Mouse (Mus musculus): ENCODE data around the gene Duox1. TPM values are rescaled to one million over a fixed set of nuclear protein-coding genes. Genes with fewer than 3 reads are reported as not detected.
A peak's percentile ranks its signal among the peaks of the same experiment; 100 is the strongest.
"Not testable (repeated sequence)": the region's sequence is repeated elsewhere in the genome, so short reads cannot be mapped to it uniquely, and the experiment has no call there.

Gene Duox1
- polyA plus RNA-seq, 1 experiment = 0.22 TPM

DNA sequence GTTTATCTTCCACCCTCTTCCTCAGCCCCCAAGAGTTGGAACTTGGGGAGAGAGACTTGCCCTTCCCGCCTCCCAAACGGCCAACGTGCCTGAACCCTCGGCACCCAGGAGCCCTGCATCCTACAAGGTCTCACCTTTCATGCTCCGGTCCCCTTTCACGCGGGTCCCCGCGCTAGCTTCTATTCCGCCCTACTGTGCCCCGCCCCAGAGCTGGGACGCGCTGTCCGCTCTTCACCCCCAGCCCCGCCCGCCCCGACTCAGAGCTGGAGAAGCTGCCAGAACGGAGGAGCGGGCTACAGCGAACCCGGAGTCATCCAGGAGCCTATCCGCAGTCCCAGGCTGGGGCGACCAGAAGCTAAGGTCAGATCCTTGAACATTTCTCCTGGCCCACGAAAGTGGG, 1.9 kb upstream of the Duox1 start, which contains the start of gene Duoxa1:
Gene Duoxa1 (minus strand): TSS at position 195 of the 400 bp plus-strand sequence.
- TF ChIP-seq POLR2A (IDR thresholded peaks at IDR 0.05; ENCODE audit: borderline replicate concordance, extremely low read depth, insufficient read depth, insufficient read length, poor library complexity, severe bottlenecking) (no peak), CTCF (IDR thresholded peaks at IDR 0.05; ENCODE audit: borderline replicate concordance, extremely low read depth, insufficient read depth, insufficient read length) (no peak)
- no peak for DNase-seq (ENCODE audit: low read depth)

DNA sequence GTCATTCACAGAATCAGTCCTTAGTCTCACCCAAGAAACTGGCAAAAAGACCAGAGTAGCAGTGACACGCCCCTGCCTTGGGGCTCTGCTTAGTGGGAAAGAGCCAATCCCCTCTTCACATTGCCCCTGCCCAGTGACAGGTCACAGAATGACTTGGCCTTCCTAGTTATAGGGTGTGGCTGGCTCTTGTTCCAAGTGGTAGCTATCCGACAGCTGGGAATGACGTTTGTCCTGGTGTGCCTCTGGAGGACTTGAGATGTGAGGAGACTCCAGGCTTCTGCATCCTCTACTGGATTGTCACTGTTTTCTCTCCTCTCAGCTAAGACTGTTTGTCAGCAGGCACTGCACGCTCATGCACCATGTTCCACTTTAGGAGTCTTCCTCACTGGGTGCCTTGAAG, 1.9 kb downstream of the Duox1 start:
- no peak for TF ChIP-seq POLR2A (IDR thresholded peaks at IDR 0.05; ENCODE audit: borderline replicate concordance, extremely low read depth, insufficient read depth, insufficient read length, poor library complexity, severe bottlenecking)
- no peak for TF ChIP-seq CTCF (IDR thresholded peaks at IDR 0.05; ENCODE audit: borderline replicate concordance, extremely low read depth, insufficient read depth, insufficient read length)
- no peak for DNase-seq (ENCODE audit: low read depth)

DNA sequence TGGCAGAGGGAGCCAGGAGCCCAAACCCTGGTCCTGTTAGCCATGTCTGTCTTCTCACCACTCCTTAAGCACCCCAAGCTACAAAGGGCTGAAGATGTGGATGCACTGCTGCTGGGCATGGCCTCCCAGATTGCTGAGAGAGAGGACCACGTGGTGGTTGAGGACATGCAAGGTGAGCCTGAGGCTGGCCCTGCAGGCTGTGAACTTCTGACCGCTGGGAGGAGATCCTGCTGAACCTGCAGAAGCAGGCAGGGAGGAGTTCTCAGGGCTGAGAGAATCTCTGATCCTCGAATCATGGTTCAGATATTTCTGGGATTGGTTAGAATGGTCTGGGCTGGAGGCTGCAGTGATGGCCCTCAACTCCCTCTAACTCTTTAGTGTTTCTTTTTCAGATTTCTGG, 8.5 kb downstream of the Duox1 start:
- DNase-seq (ENCODE audit: low read depth) = no peak
- TF ChIP-seq POLR2A (IDR thresholded peaks at IDR 0.05; ENCODE audit: borderline replicate concordance, extremely low read depth, insufficient read depth, insufficient read length, poor library complexity, severe bottlenecking) (no peak), CTCF (IDR thresholded peaks at IDR 0.05; ENCODE audit: borderline replicate concordance, extremely low read depth, insufficient read depth, insufficient read length) (no peak)

DNA sequence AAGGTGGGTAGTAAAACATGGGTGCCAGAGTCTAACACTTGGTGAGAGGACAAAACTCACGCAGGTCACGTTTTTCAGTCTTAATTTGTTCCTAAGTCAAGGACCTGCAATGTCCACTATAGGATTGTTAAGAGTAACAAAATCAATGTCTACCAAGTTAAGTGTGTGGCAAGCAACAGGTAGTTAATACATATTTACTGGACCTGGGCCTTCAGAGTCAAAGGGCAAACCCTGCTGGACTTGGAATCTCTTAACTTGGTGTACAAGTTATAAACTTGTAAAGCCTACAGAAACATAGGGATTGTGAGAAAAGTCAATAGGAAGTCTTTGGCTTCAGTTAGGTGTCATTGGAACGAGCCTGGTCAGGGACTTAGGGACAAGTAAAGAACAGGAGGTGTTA, 9.1 kb downstream of the Duox1 start:
- TF ChIP-seq CTCF (IDR thresholded peaks at IDR 0.05; ENCODE audit: borderline replicate concordance, extremely low read depth, insufficient read depth, insufficient read length) = no peak
- TF ChIP-seq POLR2A (IDR thresholded peaks at IDR 0.05; ENCODE audit: borderline replicate concordance, extremely low read depth, insufficient read depth, insufficient read length, poor library complexity, severe bottlenecking) = no peak
- DNase-seq (ENCODE audit: low read depth) = no peak

DNA sequence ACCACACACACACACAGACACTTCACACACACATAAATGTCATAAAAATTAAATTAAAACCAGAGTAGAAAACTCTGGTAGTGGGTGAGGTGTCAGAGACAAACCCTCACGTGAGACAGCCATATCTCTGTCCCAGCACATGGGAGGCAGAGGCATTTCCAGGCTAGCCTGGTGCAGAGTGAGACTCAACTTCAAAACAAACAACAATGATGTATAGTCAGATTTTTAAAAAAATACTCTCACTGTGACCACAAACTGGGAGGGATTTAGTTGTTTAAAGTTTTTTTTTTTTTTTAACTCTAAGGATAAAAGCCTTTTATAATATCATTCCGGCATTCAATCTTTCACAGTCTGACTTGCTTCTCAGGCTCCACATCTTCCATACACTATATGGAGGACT, 9.9 kb downstream of the Duox1 start:
- no peak for DNase-seq (ENCODE audit: low read depth)

DNA sequence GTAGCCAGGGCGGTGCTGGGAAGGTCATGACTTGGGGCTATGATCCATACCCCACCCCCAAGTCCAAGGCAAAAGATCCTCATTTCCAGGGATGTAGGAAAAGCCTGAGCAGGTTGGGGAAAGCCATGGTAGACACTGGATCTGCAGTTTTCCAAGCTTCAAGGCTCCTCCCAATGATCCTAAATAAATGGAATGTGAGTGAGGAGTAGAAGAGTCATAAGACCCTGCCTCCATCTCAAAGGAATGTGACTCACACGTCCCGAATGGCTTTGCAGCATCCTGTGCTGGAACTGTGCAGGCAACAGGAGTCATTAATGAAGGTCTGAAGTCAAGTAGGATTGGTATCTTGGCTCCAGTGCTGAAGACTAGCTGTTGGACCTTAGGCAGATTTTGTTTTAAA, 12.5 kb downstream of the Duox1 start:
- DNase-seq (ENCODE audit: low read depth) = no peak
- TF ChIP-seq POLR2A (IDR thresholded peaks at IDR 0.05; ENCODE audit: borderline replicate concordance, extremely low read depth, insufficient read depth, insufficient read length, poor library complexity, severe bottlenecking) (no peak), CTCF (IDR thresholded peaks at IDR 0.05; ENCODE audit: borderline replicate concordance, extremely low read depth, insufficient read depth, insufficient read length) (no peak)

More for the DNA sequence above, 9.9 kb downstream of the Duox1 start:
- no peak for TF ChIP-seq CTCF (IDR thresholded peaks at IDR 0.05; ENCODE audit: borderline replicate concordance, extremely low read depth, insufficient read depth, insufficient read length)
- TF ChIP-seq POLR2A (IDR thresholded peaks at IDR 0.05; ENCODE audit: borderline replicate concordance, extremely low read depth, insufficient read depth, insufficient read length, poor library complexity, severe bottlenecking) = no peak

DNA sequence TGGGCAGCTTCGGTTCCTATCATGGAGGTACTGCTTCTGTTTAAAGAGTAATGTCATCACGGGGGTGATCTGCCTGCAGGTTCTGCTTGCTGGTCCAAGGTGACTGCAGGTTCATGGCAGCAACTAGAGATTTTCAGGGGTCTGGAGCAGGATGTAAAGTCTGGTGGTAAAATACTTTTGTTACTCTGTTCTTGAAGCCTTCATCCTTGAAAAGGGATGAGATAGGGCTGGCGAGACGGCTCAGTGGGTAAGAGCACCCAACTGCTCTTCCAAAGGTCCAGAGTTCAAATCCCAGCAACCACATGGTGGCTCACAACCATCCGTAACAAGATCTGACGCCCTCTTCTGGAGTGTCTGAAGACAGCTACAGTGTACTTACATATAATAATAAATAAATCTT, 14.8 kb downstream of the Duox1 start:
- not testable (repeated sequence) for DNase-seq (ENCODE audit: low read depth)

DNA sequence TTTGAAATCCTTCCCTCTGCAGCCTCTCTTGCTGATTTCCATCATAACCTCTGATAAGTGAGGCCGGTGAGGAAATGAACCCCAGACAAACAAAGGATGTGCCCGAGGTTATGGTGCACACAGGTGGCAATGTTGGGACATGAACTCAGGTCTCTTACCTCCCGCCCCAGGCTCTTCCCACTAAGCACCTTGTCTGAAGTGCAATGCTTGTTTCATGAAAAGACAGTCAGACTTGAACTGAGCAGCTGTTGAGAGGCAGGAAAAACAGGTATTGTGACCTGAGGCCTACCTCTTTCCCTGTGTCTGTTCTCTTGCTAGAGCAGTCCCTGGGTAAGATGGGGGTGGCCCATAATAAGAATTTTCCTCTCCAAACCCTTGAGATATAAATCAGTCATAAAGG, 16.8 kb downstream of the Duox1 start:
- no peak for DNase-seq (ENCODE audit: low read depth)
- TF ChIP-seq CTCF (IDR thresholded peaks at IDR 0.05; ENCODE audit: borderline replicate concordance, extremely low read depth, insufficient read depth, insufficient read length) (no peak), POLR2A (IDR thresholded peaks at IDR 0.05; ENCODE audit: borderline replicate concordance, extremely low read depth, insufficient read depth, insufficient read length, poor library complexity, severe bottlenecking) (no peak)

DNA sequence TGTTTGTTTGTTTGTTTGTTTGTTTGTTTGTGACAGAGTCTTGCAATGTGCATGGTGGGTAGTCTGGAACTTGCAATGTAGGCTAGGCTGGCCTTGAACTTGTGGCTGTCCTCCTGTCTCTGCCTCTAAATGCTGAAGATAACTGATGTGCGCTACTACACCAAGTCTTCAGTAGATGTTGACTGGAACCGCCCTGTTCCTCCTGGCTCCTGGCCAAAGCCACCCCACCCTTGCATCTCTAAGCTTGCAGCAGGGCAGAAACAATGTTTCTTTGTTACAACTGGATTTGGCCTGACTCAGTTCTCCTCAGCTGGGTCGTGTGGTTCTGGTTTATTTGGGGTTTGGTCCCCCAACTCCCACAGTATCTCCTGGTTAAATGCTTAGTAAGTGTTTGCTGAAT, 18.7 kb downstream of the Duox1 start:
- TF ChIP-seq CTCF (IDR thresholded peaks at IDR 0.05; ENCODE audit: borderline replicate concordance, extremely low read depth, insufficient read depth, insufficient read length) (no peak), POLR2A (IDR thresholded peaks at IDR 0.05; ENCODE audit: borderline replicate concordance, extremely low read depth, insufficient read depth, insufficient read length, poor library complexity, severe bottlenecking) (no peak)
- no peak for DNase-seq (ENCODE audit: low read depth)

DNA sequence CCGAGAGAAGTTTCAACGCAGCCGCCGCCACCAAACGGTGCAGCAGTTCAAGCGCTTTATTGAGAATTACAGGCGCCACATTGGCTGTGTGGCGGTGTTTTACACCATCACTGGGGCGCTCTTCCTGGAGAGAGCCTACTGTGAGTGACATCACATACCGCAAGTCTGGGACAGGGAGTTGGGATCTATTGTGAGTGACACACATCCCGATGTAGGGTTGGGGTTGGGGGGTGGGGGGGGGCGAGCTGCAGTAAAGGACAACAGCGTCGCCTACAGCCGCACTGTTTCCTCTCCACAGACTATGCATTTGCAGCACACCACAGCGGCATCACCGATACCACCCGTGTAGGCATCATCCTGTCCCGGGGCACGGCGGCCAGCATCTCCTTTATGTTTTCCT, 21.8 kb downstream of the Duox1 start:
- peak; percentile 30 for DNase-seq (ENCODE audit: low read depth)
- TF ChIP-seq POLR2A (IDR thresholded peaks at IDR 0.05; ENCODE audit: borderline replicate concordance, extremely low read depth, insufficient read depth, insufficient read length, poor library complexity, severe bottlenecking) = no peak
- TF ChIP-seq CTCF (IDR thresholded peaks at IDR 0.05; ENCODE audit: borderline replicate concordance, extremely low read depth, insufficient read depth, insufficient read length) = no peak

DNA sequence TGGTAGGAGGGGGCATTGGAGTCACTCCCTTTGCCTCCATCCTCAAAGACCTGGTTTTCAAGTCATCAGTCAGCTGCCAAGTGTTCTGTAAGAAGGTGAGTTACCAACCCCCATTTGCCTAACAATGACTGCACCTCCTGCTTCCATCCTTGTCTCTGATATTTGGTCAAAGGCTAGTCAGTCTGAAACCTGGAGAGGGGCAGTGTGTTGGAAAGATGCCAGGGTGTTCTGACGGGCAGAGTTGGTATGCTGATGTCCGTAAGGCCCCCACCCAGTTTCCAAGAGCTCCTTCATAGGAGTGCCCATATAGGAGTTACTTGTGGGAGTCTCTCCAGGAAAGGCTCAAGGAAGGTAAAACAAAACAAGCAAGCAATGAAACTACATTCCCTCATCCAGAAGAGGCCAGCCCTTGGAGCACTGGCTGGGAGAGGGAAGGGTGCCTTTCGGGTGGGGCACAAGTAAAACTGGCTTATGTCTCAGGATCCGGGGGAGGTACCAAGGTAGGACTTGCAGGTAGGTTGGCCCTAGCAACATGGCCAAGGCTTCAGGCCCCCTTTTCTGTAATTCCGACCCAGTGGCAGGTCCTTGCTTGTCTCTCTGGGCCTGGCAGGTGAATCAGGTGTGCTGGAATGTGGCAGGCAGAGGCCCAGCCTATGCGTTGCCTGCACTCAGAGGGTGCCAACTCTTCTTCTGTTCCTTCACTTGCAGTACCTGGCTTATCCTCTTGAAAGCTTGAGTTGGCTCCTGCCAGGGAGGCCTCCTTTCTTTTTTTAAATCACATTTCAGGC, 29.8 kb downstream of the Duox1 start:
- DNase-seq (ENCODE audit: low read depth) = no peak
- no peak for TF ChIP-seq CTCF (IDR thresholded peaks at IDR 0.05; ENCODE audit: borderline replicate concordance, extremely low read depth, insufficient read depth, insufficient read length)
- no peak for TF ChIP-seq POLR2A (IDR thresholded peaks at IDR 0.05; ENCODE audit: borderline replicate concordance, extremely low read depth, insufficient read depth, insufficient read length, poor library complexity, severe bottlenecking)

DNA sequence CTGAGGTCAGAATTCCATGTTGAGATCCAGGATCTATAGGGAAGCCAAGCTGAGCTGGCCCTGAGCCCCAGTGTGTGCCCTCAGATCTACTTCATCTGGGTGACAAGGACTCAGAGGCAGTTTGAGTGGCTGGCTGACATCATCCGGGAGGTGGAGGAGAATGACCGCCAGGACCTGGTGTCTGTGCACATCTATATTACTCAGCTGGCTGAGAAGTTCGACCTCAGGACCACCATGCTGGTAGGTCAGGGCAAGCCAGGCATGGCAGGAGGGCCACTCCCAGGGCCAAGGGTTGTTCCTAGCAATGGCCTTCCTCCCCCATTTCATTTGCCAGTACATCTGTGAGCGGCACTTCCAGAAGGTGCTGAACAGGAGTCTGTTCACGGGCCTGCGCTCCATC, 30.7 kb downstream of the Duox1 start:
- not testable (repeated sequence) for DNase-seq (ENCODE audit: low read depth)

DNA sequence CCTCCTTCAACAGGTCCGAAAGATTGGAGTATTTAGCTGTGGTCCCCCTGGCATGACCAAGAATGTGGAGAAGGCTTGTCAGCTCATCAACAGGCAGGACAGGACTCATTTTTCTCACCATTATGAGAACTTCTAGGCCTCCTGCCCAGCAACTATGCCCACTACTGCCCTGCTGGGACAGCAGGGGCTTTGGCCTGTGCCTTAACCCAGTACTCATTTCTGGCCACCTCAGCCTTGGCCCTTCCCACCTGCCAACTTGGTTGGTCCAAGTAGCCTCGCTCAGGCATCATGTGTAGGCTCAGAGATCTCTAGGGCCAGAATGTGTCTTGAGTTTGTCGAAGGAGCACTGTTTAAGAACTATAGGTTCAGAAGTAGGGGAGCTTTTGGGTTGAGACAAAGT, 31.8 kb downstream of the Duox1 start:
- TF ChIP-seq POLR2A (IDR thresholded peaks at IDR 0.05; ENCODE audit: borderline replicate concordance, extremely low read depth, insufficient read depth, insufficient read length, poor library complexity, severe bottlenecking) (no peak), CTCF (IDR thresholded peaks at IDR 0.05; ENCODE audit: borderline replicate concordance, extremely low read depth, insufficient read depth, insufficient read length) (no peak)
- no peak for DNase-seq (ENCODE audit: low read depth)
